Mouse (Mus musculus): ENCODE results near the gene Cuedc1.

GRCm38 (mm10) chr11:88091949-88092348, 5.9 kb upstream of the Cuedc1 start:
- TF ChIP-seq CTCF (IDR thresholded peaks at IDR 0.05; ENCODE audit: insufficient read depth, low read depth, low read length), result no peak
- no peak for TF ChIP-seq POLR2A (IDR thresholded peaks at IDR 0.05; ENCODE audit: insufficient read depth, low read depth, low read length)
